Mouse (Mus musculus) embryonic facial prominence, embryonic 12.5 days (tissue): ENCODE data around the gene Arhgef3. TPM values are rescaled to one million over a fixed set of nuclear protein-coding genes. Genes with fewer than 3 reads are reported as not detected.

Source experiments
- ATAC-seq: fragments of 200-750 bp; cut with Nextera tagmentation; 2 replicates; pipeline ENCODE4 v1.8.0; 2017; ENCODE audit not compliant: insufficient number of reproducible peaks, insufficient read depth, low FRiP score, low TSS enrichment
- H3K27ac ChIP-seq: fragments of 300-500 bp; sonication (generic); 2 replicates; pipeline ENCODE4 v1.5.1; 2016; ENCODE audit warnings: mild to moderate bottlenecking
- H3K27me3 ChIP-seq: fragments of 300-500 bp; sonication (generic); 2 replicates; pipeline ENCODE4 v1.6.1; 2016; ENCODE audit warnings: mild to moderate bottlenecking, moderate library complexity
- H3K36me3 ChIP-seq: fragments of 300-500 bp; sonication (generic); 2 replicates; pipeline ENCODE4 v1.6.1; 2016; ENCODE audit warnings: mild to moderate bottlenecking
- H3K4me1 ChIP-seq: fragments of 300-500 bp; sonication (generic); 2 replicates; pipeline ENCODE4 v1.6.1; 2016
- H3K4me2 ChIP-seq: fragments of 300-500 bp; sonication (generic); replicated peaks from 2 replicates; pipeline ENCODE4 v1.6.1; 2016; ENCODE audit warnings: mild to moderate bottlenecking, moderate library complexity
- H3K4me3 ChIP-seq: fragments of 300-500 bp; sonication (generic); 2 replicates; pipeline ENCODE4 v1.5.1; 2016; ENCODE audit warnings: mild to moderate bottlenecking
- H3K9ac ChIP-seq: fragments of 300-500 bp; sonication (generic); 2 replicates; pipeline ENCODE4 v1.6.1; 2016; ENCODE audit warnings: mild to moderate bottlenecking, moderate library complexity
- H3K9me3 ChIP-seq: fragments of 300-500 bp; sonication (generic); 2 replicates; pipeline ENCODE4 v1.6.1; 2016; ENCODE audit warnings: mild to moderate bottlenecking, moderate library complexity
- WGBS: fragments of 180-500 bp; shearing (Covaris S2); methylation state at CpG from one replicate; pipeline ENCODE4 v1.1.7; 2016; 5-methylcytosine and 5-hydroxymethylcytosine counted together
- polyA plus RNA-seq: library from polyadenylated mRNA; unstranded; fragments of >200 nt; fragmentation: Nextera tagmentation; extraction: Ambion mirVana; gene quantifications from 2 replicates; pipeline ENCODE4 v1.2.1, GENCODE M21; 2016

Gene Arhgef3
- polyA plus RNA-seq, 1 experiment from 2014 or later: 8.4 TPM

GRCm38 (mm10) chr14:27397526-27397925, 282.8 kb downstream of the Arhgef3 start:
- Histone ChIP-seq H3K27me3 (no peaks in the 10 kb centered on the region), H3K4me1 (peaks cover 5% of the 10 kb centered on the region; the same call in 1 of the 2 replicates)

GRCm38 (mm10) chr14:27400495-27400894, 285.8 kb downstream of the Arhgef3 start:
- Histone ChIP-seq H3K27me3 (no peaks in the 10 kb centered on the region), H3K36me3 (no peaks in the 10 kb centered on the region), H3K9ac (no peak overlapping the region), H3K9me3 (no peaks in the 10 kb centered on the region), H3K27ac (no peak overlapping the region), H3K4me1 (no peaks in the 10 kb centered on the region), H3K4me2 (no peak overlapping the region), H3K4me3 (no peak overlapping the region)
- WGBS: 86% methylated on average over 6 of the region's 6 CpGs
- no peak for ATAC-seq

More at GRCm38 (mm10) chr14:27397526-27397925, 282.8 kb downstream of the Arhgef3 start:
- H3K27ac ChIP-seq: no peak overlapping the region
- no peak overlapping the region for H3K4me2 ChIP-seq
- ATAC-seq: no peak
- WGBS: 82% methylated on average over 6 of the region's 6 CpGs
- H3K9me3 ChIP-seq: no peaks in the 10 kb centered on the region
- H3K4me3 ChIP-seq: no peak overlapping the region
- H3K36me3 ChIP-seq: no peaks in the 10 kb centered on the region
- H3K9ac ChIP-seq: no peak overlapping the region

GRCm38 (mm10) chr14:27401717-27402278, 287.1 kb downstream of the Arhgef3 start:
- Histone ChIP-seq H3K4me1 (no peaks in the 10 kb centered on the region), H3K4me2 (no peak overlapping the region), H3K4me3 (no peak overlapping the region), H3K9me3 (no peaks in the 10 kb centered on the region), H3K27ac (0 out of 2 replicates have a peak overlapping the region, but pooled peaks have one; percentile 12), H3K36me3 (no peaks in the 10 kb centered on the region), H3K27me3 (no peaks in the 10 kb centered on the region), H3K9ac (no peak overlapping the region)
- WGBS: 80% methylated on average over 12 of the region's 12 CpGs
- no peak for ATAC-seq

- H3K27me3 ChIP-seq: no peaks in the 10 kb centered on the region
- 73% methylated on average over 10 of the region's 10 CpGs for WGBS
- no peaks in the 10 kb centered on the region for H3K9me3 ChIP-seq
- no peak for ATAC-seq
- 0 out of 2 replicates have a peak overlapping the region, but pooled peaks have one; percentile 12 for H3K27ac ChIP-seq
- no peak overlapping the region for H3K4me3 ChIP-seq
- no peaks in the 10 kb centered on the region for H3K4me1 ChIP-seq
- H3K36me3 ChIP-seq: no peaks in the 10 kb centered on the region
- no peak overlapping the region for H3K4me2 ChIP-seq
- H3K9ac ChIP-seq: no peak overlapping the region
These were observed 287.9 kb downstream of the Arhgef3 start for GRCm38 (mm10) chr14:27402332-27403250.

GRCm38 (mm10) chr14:27405452-27405851, 290.8 kb downstream of the Arhgef3 start:
- 89% methylated on average over 4 of the region's 4 CpGs for WGBS
- Histone ChIP-seq H3K27me3 (no peaks in the 10 kb centered on the region), H3K4me1 (no peaks in the 10 kb centered on the region), H3K4me3 (no peak overlapping the region), H3K27ac (no peak overlapping the region), H3K9ac (no peak overlapping the region), H3K36me3 (no peaks in the 10 kb centered on the region), H3K9me3 (no peaks in the 10 kb centered on the region), H3K4me2 (no peak overlapping the region)
- ATAC-seq: no peak

- Histone ChIP-seq H3K27ac (no peak overlapping the region), H3K4me1 (no peaks in the 10 kb centered on the region), H3K4me2 (no peak overlapping the region), H3K9me3 (no peaks in the 10 kb centered on the region), H3K27me3 (no peaks in the 10 kb centered on the region), H3K36me3 (no peaks in the 10 kb centered on the region), H3K9ac (no peak overlapping the region), H3K4me3 (no peak overlapping the region)
- WGBS: 88% methylated on average over 2 of the region's 2 CpGs
- ATAC-seq: no peak
These were observed 291.2 kb downstream of the Arhgef3 start for GRCm38 (mm10) chr14:27405947-27406346.

GRCm38 (mm10) chr14:27408240-27408639, 293.5 kb downstream of the Arhgef3 start:
- no peak for ATAC-seq
- H3K27ac ChIP-seq: no peak overlapping the region

GRCm38 (mm10) chr14:27409662-27410061, 295.0 kb downstream of the Arhgef3 start:
- H3K9me3 ChIP-seq: no peaks in the 10 kb centered on the region
- no peak overlapping the region for H3K27ac ChIP-seq
- no peaks in the 10 kb centered on the region for H3K36me3 ChIP-seq
- H3K4me1 ChIP-seq: no peaks in the 10 kb centered on the region
- no peak overlapping the region for H3K4me3 ChIP-seq
- ATAC-seq: no peak
- no peak overlapping the region for H3K9ac ChIP-seq
- H3K4me2 ChIP-seq: no peak overlapping the region
- 91% methylated on average over 3 of the region's 3 CpGs for WGBS
- H3K27me3 ChIP-seq: no peaks in the 10 kb centered on the region

More at GRCm38 (mm10) chr14:27408240-27408639, 293.5 kb downstream of the Arhgef3 start:
- H3K9ac ChIP-seq: no peak overlapping the region
- no peak overlapping the region for H3K4me2 ChIP-seq
- H3K9me3 ChIP-seq: no peaks in the 10 kb centered on the region
- 89% methylated on average over 3 of the region's 3 CpGs for WGBS
- no peak overlapping the region for H3K4me3 ChIP-seq
- H3K36me3 ChIP-seq: no peaks in the 10 kb centered on the region
- no peaks in the 10 kb centered on the region for H3K4me1 ChIP-seq
- H3K27me3 ChIP-seq: no peaks in the 10 kb centered on the region

- Histone ChIP-seq H3K27ac (no peak overlapping the region), H3K36me3 (no peaks in the 10 kb centered on the region), H3K9me3 (no peaks in the 10 kb centered on the region), H3K4me1 (no peaks in the 10 kb centered on the region), H3K27me3 (no peaks in the 10 kb centered on the region), H3K4me2 (no peak overlapping the region), H3K4me3 (no peak overlapping the region), H3K9ac (no peak overlapping the region)
- no peak for ATAC-seq
- WGBS: 84% methylated on average over 7 of the region's 7 CpGs
These were observed 296.8 kb downstream of the Arhgef3 start for GRCm38 (mm10) chr14:27411492-27411891.

GRCm38 (mm10) chr14:27412699-27413098, 298.0 kb downstream of the Arhgef3 start:
- no peaks in the 10 kb centered on the region for H3K36me3 ChIP-seq
- no peak overlapping the region for H3K27ac ChIP-seq
- no peaks in the 10 kb centered on the region for H3K9me3 ChIP-seq
- no peak for ATAC-seq
- H3K9ac ChIP-seq: no peak overlapping the region
- H3K4me3 ChIP-seq: no peak overlapping the region
- WGBS: 75% methylated on average over 8 of the region's 8 CpGs
- no peak overlapping the region for H3K4me2 ChIP-seq
- H3K4me1 ChIP-seq: no peaks in the 10 kb centered on the region
- no peaks in the 10 kb centered on the region for H3K27me3 ChIP-seq

GRCm38 (mm10) chr14:27413961-27414360, 299.3 kb downstream of the Arhgef3 start:
- Histone ChIP-seq H3K27ac (no peak overlapping the region), H3K27me3 (no peaks in the 10 kb centered on the region), H3K9me3 (no peaks in the 10 kb centered on the region), H3K4me2 (no peak overlapping the region), H3K4me3 (no peak overlapping the region), H3K36me3 (no peaks in the 10 kb centered on the region), H3K9ac (no peak overlapping the region), H3K4me1 (no peaks in the 10 kb centered on the region)
- ATAC-seq: 0 out of 2 replicates have a peak, but pooled peaks have one; percentile 35
- WGBS: 38% methylated on average over 4 of the region's 4 CpGs

GRCm38 (mm10) chr14:27420816-27421215, 306.1 kb downstream of the Arhgef3 start:
- no peaks in the 10 kb centered on the region for H3K27me3 ChIP-seq
- no peaks in the 10 kb centered on the region for H3K36me3 ChIP-seq
- 67% methylated on average over 3 of the region's 3 CpGs for WGBS
- no peaks in the 10 kb centered on the region for H3K9me3 ChIP-seq
- ATAC-seq: no peak
- no peak overlapping the region for H3K4me2 ChIP-seq
- H3K4me1 ChIP-seq: no peaks in the 10 kb centered on the region
- no peak overlapping the region for H3K4me3 ChIP-seq
- H3K9ac ChIP-seq: no peak overlapping the region
- H3K27ac ChIP-seq: no peak overlapping the region
